In the genomic region with DNA sequence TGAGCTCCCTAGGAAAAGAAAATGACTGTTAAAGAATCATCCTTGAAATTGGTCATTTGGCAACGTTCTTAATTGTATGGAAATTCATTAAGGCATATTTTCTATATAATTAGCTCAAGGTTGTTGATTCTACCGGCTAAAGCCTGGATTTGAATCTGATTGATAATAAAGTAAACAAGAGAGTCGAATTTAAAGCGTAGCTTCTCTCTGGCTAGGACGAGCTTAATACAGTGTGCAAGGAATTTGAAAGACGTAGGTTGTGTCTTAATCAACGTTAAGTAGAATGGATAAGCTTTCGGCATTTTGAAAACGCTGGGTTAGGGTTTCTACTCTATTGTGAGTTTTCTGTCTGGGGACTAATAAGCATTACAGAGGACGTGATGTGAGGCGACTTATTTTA, we compare ENCODE assay signal across 20 mouse cellular contexts. TPM values are rescaled to one million over a fixed set of nuclear protein-coding genes. Genes with fewer than 3 reads are reported as not detected.
A peak's percentile ranks its signal among the peaks of the same experiment; 100 is the strongest.
DNase-seq lines count a peak whose midpoint lies in the region; ATAC-seq and TF ChIP-seq lines count a peak whose summit lies in the region.
"Had no signal": no experiment of that assay in that cellular context is flagged by ENCODE, and none has a peak within 500 bp of the region (broad histone marks: within the 10 kb centered on the region; RNA-seq: fewer than 3 reads in every experiment).

No protein-coding gene starts in this region.

- no peak overlapping the region for H3K9ac ChIP-seq in forebrain, embryonic 14.5 days (ENCODE audit: low read length)
- no peak overlapping the region for H3K9ac ChIP-seq in forebrain, embryonic 11.5 days (ENCODE audit: low read length)
- H3K9ac ChIP-seq in lung, embryonic 14.5 days = no peak overlapping the region
- H3K9ac ChIP-seq in embryonic facial prominence, embryonic 14.5 days (ENCODE audit: low read depth, low read length) = no peak overlapping the region
- no peak overlapping the region for H3K9ac ChIP-seq in forebrain, embryonic 13.5 days
- H3K9ac ChIP-seq: midbrain, embryonic 12.5 days had no signal

- H3K4me2 ChIP-seq in forebrain, embryonic 14.5 days (ENCODE audit: low read length) = no peak overlapping the region
- no peak overlapping the region for H3K4me2 ChIP-seq in forebrain, embryonic 11.5 days (ENCODE audit: low read depth, low read length, severe bottlenecking)
- H3K4me2 ChIP-seq in lung, embryonic 14.5 days = no peak overlapping the region
- peak overlapping the region; percentile 83 for H3K4me2 ChIP-seq in embryonic facial prominence, embryonic 14.5 days (ENCODE audit: low read depth, low read length)
- H3K4me2 ChIP-seq in forebrain, embryonic 13.5 days = no peak overlapping the region

- H3K36me3 ChIP-seq in forebrain, embryonic 14.5 days (ENCODE audit: control insufficient read depth, insufficient read depth, low read length) = no peaks in the 10 kb centered on the region
- H3K36me3 ChIP-seq in forebrain, embryonic 11.5 days (ENCODE audit: control insufficient read depth, insufficient read depth, low read length) = no peaks in the 10 kb centered on the region
- H3K36me3 ChIP-seq in lung, embryonic 14.5 days (ENCODE audit: insufficient read depth) = no peaks in the 10 kb centered on the region
- H3K36me3 ChIP-seq in embryonic facial prominence, embryonic 14.5 days (ENCODE audit: control insufficient read depth, insufficient read depth, low read length) = no peaks in the 10 kb centered on the region
- no peaks in the 10 kb centered on the region for H3K36me3 ChIP-seq in forebrain, embryonic 13.5 days (ENCODE audit: poor library complexity, severe bottlenecking)
- H3K36me3 ChIP-seq: midbrain, embryonic 12.5 days had no signal

- peaks cover 90% of the 10 kb centered on the region for H3K27me3 ChIP-seq in forebrain, embryonic 14.5 days (replicated peaks; ENCODE audit: control insufficient read depth, insufficient read depth, low read length)
- peaks cover 91% of the 10 kb centered on the region for H3K27me3 ChIP-seq in forebrain, embryonic 11.5 days (ENCODE audit: control insufficient read depth, insufficient read depth, low read length)
- H3K27me3 ChIP-seq in lung, embryonic 14.5 days (ENCODE audit: insufficient read depth, low read length) = peaks cover 93% of the 10 kb centered on the region
- peaks cover 94% of the 10 kb centered on the region for H3K27me3 ChIP-seq in embryonic facial prominence, embryonic 14.5 days (replicated peaks; ENCODE audit: control insufficient read depth, insufficient read depth, low read length)
- peaks cover 100% of the 10 kb centered on the region for H3K27me3 ChIP-seq in forebrain, embryonic 13.5 days
- H3K27me3 ChIP-seq: CH12.LX had no signal

- no peak overlapping the region for H3K4me3 ChIP-seq in forebrain, embryonic 14.5 days (ENCODE audit: low read depth, low read length)
- no peak overlapping the region for H3K4me3 ChIP-seq in forebrain, embryonic 11.5 days (ENCODE audit: low read depth, low read length)
- H3K4me3 ChIP-seq in lung, embryonic 14.5 days (ENCODE audit: low read depth, low read length) = no peak overlapping the region
- H3K4me3 ChIP-seq in embryonic facial prominence, embryonic 14.5 days (ENCODE audit: low read depth, low read length) = 0 out of 2 replicates have a peak overlapping the region, but pooled peaks have one; percentile 51
- H3K4me3 ChIP-seq in forebrain, embryonic 13.5 days = no peak overlapping the region

- no peak for ATAC-seq in forebrain, embryonic 14.5 days
- ATAC-seq in forebrain, embryonic 11.5 days (replicated peaks; ENCODE audit: low FRiP score) = no peak
- no peak for ATAC-seq in lung, embryonic 14.5 days (ENCODE audit: insufficient read depth)
- no peak for ATAC-seq in embryonic facial prominence, embryonic 14.5 days (ENCODE audit: low read depth)
- ATAC-seq in forebrain, embryonic 13.5 days = no peak

- under 1% methylated on average over 11 of the region's 11 CpGs for WGBS in forebrain, embryonic 14.5 days
- 1% methylated on average over 11 of the region's 11 CpGs for WGBS in forebrain, embryonic 11.5 days
- 5% methylated on average over 11 of the region's 11 CpGs for WGBS in lung, embryonic 14.5 days
- WGBS in embryonic facial prominence, embryonic 14.5 days = 5% methylated on average over 11 of the region's 11 CpGs
- WGBS in forebrain, embryonic 13.5 days = under 1% methylated on average over 11 of the region's 11 CpGs

- H3K9me3 ChIP-seq in forebrain, embryonic 14.5 days (replicated peaks; ENCODE audit: control insufficient read depth, low read length) = no peaks in the 10 kb centered on the region
- no peaks in the 10 kb centered on the region for H3K9me3 ChIP-seq in forebrain, embryonic 11.5 days (ENCODE audit: control insufficient read depth, low read length)
- no peaks in the 10 kb centered on the region for H3K9me3 ChIP-seq in lung, embryonic 14.5 days (ENCODE audit: low read depth, low read length)
- no peaks in the 10 kb centered on the region for H3K9me3 ChIP-seq in embryonic facial prominence, embryonic 14.5 days (ENCODE audit: control insufficient read depth, low read length)
- no peaks in the 10 kb centered on the region for H3K9me3 ChIP-seq in forebrain, embryonic 13.5 days (replicated peaks)
- H3K9me3 ChIP-seq: midbrain, embryonic 12.5 days had no signal

- peak; percentile 11 for DNase-seq in forebrain, embryonic 14.5 days (ENCODE audit: low spot score)
- DNase-seq in forebrain, embryonic 11.5 days (ENCODE audit: low spot score) = no peak
- peak; percentile 7 for DNase-seq in lung, embryonic 14.5 days
- no peak for DNase-seq in lung, adult 18-20 months
- no peak for DNase-seq in embryonic facial prominence, embryonic 14.5 days (ENCODE audit: low spot score)
- peak; percentile 27 for DNase-seq in retina, embryonic 14.5 days (ENCODE audit: low spot score)
- no peak for DNase-seq in ovary, postnatal 10 days (ENCODE audit: low spot score)
- DNase-seq: adrenal gland, adult 2 months; cerebellum, postnatal 25 days; heart, postnatal 14 days; left cerebral cortex, postnatal 4 days; lung, adult 2 months; lung, postnatal 4 days; right cerebral cortex, postnatal 14 days; thymus, postnatal 25 days had no signal

- peaks cover 5% of the 10 kb centered on the region; the same call in 1 of the 2 replicates for H3K4me1 ChIP-seq in forebrain, embryonic 14.5 days (ENCODE audit: control insufficient read depth, insufficient read depth, low read length)
- peaks cover 11% of the 10 kb centered on the region; the same call in 1 of the 2 replicates for H3K4me1 ChIP-seq in forebrain, embryonic 11.5 days (replicated peaks; ENCODE audit: control insufficient read depth, insufficient read depth, low read length)
- H3K4me1 ChIP-seq in lung, embryonic 14.5 days (ENCODE audit: insufficient read depth) = no peaks in the 10 kb centered on the region
- 0 out of 2 replicates have a peak, but pooled peaks cover 4% of the 10 kb centered on the region for H3K4me1 ChIP-seq in embryonic facial prominence, embryonic 14.5 days (ENCODE audit: control insufficient read depth, insufficient read depth, low read length)
- peaks cover 28% of the 10 kb centered on the region for H3K4me1 ChIP-seq in forebrain, embryonic 13.5 days

- H3K27ac ChIP-seq in forebrain, embryonic 14.5 days (ENCODE audit: low read depth, low read length) = no peak overlapping the region
- no peak overlapping the region for H3K27ac ChIP-seq in forebrain, embryonic 11.5 days (ENCODE audit: low read depth, low read length)
- H3K27ac ChIP-seq in lung, embryonic 14.5 days (ENCODE audit: low read depth) = no peak overlapping the region
- H3K27ac ChIP-seq in embryonic facial prominence, embryonic 14.5 days (replicated peaks; ENCODE audit: low read depth, low read length) = no peak overlapping the region
- no peak overlapping the region for H3K27ac ChIP-seq in forebrain, embryonic 13.5 days
- H3K27ac ChIP-seq: hindbrain, postnatal 0 days had no signal

- TF ChIP-seq CTCF in lung, embryonic 14.5 days (IDR thresholded peaks at IDR 0.05; ENCODE audit: low read depth) = no peak

RNA-seq across cellular contexts. Expression of a gene that starts 13.1 kb away (rescaled TPM):
- 9.3 and 13.7 TPM in 2 replicates for polyA plus RNA-seq in forebrain, embryonic 14.5 days (2014; fragmentation: Nextera tagmentation; extraction: Ambion mirVana)
- 9.2 and 11.9 TPM in 2 replicates for polyA plus RNA-seq in forebrain, embryonic 11.5 days (2014; fragmentation: Nextera tagmentation; extraction: Ambion mirVana)
- polyA plus RNA-seq in lung, embryonic 14.5 days (2014; fragmentation: Nextera tagmentation; extraction: Ambion mirVana) = 0.87 and 5.1 TPM in 2 replicates
- 37.7 and 38.6 TPM in 2 replicates for polyA plus RNA-seq in embryonic facial prominence, embryonic 14.5 days (2014; fragmentation: Nextera tagmentation; extraction: Ambion mirVana)
- 7.2 and 22.8 TPM in 2 replicates for polyA plus RNA-seq in forebrain, embryonic 13.5 days (2015; fragmentation: Nextera tagmentation; extraction: Ambion mirVana)
- polyA plus RNA-seq: liver, adult 2 months had no signal

Comparison
In these comparisons a context has a peak if more than half of its experiments do, and no peak if none do; other contexts are left out.
1. DNase-seq: peak in forebrain, embryonic 14.5 days (single experiment), lung, embryonic 14.5 days (single experiment) and retina, embryonic 14.5 days (single experiment); none in forebrain, embryonic 11.5 days (single experiment), lung, adult 18-20 months (0 of 2), embryonic facial prominence, embryonic 14.5 days (single experiment) and ovary, postnatal 10 days (single experiment).